Mouse (Mus musculus): ENCODE data around the gene Podxl.

- TF ChIP-seq CTCF (IDR thresholded peaks at IDR 0.05; ENCODE audit: low read depth) (peak; percentile 76), EP300 (IDR thresholded peaks at IDR 0.05; ENCODE audit: low read depth) (peak; percentile 83)
Observed at GRCm38 (mm10) chr6:31519001-31519471, 44.7 kb downstream of the Podxl start.
